Mouse (Mus musculus) urinary bladder, postnatal 10 days (tissue): ENCODE data around the gene Ephx4.

ENCODE experiments used
- DNase-seq: peaks from one replicate; pipeline ENCODE4 v3.0.0; 2022; ENCODE audit warnings: low spot score

Ephx4 gene

GRCm38 (mm10) chr5:107434001-107434400, 31.5 kb downstream of the Ephx4 start:
- no peak for DNase-seq

DNA sequence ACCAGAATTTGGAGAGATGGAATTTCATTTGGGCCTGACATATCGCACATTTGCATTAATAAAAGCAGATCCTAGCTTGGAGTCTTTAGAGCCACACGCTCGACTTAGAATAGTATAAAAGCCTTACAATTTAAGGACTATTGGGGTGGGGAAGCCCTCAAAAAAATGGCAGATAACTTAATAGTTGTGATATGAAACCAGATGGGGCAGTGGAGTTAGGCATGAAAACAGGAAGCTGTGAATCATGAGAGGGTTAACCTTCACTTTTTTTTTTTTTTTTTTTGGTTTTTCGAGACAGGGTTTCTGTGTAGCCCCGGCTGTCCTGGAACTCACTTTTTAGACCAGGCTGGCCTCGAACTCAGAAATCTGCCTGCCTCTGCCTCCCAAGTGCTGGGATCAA, 33.6 kb downstream of the Ephx4 start:
- no peak for DNase-seq

GRCm38 (mm10) chr5:107436587-107437209, 34.2 kb downstream of the Ephx4 start:
- no peak for DNase-seq

DNA sequence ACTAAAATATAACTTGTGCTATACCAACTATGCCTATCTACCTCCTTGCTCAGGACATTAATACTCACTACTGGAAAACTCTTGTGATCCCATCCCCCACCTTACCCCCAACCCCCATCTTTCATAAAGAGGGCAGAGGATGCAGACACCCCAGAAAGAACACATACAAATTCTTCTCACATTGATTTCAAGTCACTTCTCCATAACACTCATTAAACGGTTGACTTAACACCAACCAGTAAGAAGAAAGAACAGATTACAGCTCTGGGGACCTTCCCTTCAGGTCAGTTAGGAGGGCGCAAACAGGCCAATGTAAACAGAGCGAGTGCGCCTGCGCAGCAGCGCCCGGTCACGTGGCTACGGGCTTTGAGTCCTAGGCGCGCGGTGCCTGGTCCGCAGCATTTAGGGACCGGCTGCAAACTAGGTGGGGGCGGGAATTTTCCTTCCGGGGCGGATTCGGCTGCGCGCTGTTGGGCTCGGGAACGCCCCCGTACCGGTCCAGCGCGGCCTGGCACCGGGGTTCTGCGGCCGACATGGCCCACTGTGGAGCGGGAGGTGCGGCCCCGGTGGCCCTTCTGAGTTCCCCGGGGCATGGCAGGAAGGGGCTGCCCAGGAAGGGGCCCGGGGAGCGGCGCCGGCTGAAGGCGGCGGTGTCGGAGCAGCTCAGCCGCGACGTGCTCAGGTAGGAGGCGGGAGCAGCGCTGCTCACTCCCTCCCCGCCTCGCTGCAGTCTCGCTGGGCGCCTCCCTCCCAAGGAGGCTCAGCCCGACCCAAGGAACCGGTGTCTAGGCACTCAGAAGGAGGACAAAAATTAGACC, 35.1 kb downstream of the Ephx4 start, which contains the start of gene Btbd8:
Btbd8 (plus strand) TSS at position 534 of the 818 bp plus-strand sequence.
- peak; percentile 67 for DNase-seq

DNA sequence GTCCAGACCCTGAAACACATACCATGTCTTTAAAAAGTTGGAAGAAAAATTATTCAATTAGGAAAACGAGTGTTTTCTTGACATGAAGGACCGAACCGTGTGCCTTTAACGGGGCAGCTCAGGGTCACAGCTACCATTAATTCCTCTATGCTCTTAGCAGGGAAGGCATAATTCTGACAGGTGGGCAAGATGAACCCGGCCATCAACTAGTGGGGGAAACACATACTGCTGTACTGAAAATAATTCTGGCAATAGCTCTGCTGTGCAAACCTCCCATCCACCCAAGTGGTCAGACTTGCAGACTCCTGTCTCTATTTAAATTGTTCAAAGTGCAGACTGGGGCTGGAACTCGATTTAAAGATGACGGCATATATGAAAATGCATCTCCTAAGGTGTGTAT, 35.8 kb downstream of the Ephx4 start:
- DNase-seq, result no peak

DNA sequence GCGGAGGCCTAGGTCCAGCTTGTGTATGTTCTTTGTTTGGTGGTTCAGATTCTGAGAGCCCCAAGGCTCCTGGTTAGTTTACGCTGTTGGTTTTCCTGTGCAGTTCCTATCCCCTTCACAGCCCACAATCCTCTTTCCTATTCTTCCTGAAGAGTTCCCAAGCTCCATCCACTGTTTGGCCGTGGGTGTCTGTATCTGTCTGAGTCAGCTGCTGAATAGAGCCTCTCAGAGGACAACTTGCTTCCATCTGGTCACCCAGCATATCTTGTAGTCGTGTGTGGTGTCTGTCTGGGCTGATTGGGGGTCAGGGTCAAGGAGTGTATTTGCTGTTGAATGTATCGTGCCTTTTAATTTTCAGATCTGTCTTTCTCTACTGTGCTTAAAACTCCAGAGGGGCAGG, 39.3 kb downstream of the Ephx4 start:
- DNase-seq, result no peak

- no peak for DNase-seq
Observed at GRCm38 (mm10) chr5:107444251-107444650, 41.7 kb downstream of the Ephx4 start.

GRCm38 (mm10) chr5:107447977-107448376, 45.4 kb downstream of the Ephx4 start:
- no peak for DNase-seq

DNA sequence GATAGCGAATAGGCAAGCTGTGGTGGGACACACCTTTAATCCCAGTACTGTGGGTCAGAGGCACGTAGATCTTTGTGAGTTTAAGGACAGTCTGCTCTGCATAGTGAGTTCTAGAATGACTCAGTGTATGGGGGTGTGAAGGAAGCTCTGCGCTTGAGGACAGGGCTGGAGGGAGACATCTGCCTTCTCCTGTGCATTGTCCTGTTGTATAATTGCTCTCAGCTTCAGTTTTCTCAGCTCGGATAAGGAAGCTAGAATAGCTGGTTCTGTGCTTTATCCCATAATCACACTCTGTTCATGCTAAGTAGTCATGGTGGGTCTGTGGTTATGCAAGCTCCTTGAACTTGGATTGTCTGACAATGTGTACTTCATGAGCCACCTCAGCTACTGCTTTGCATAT, 46.2 kb downstream of the Ephx4 start:
- no peak for DNase-seq

DNA sequence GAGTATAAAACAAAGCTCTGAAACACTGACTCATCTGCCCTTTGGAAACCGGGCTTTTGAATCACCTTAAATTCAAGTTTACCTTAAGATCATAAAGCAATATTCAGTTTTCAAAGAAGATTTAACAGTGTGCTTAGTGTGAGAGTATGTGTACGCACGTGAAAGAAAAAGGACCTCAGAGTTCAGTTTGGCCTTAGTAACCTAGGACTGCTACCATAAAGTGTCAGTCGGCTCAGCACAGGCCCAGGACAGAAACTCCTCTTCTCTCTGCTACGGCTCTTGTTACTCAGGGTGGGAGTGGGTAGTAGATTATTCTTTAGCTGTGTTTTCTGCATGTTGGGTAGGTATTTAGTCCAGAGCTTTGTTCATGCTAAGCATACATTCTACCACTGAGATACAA, 47.1 kb downstream of the Ephx4 start:
- no peak for DNase-seq

DNA sequence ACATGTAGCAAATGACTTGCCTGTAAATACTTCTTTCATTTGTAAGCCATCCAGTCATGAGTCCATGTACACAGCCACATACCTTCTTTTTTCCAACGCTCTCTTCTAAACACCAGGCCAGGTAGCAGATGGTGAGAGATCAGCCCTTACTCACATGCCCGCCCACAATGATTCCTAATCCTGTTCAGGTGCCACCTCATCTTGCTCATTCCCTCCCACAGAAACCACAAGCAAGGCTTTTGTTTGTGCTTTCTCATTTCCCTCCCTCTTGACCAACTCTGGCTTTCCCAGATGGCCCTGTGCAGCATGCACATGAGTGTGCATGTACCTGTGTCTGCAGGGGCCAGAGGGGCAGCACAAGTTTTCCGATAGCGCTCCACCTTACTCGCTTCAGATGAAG, 47.8 kb downstream of the Ephx4 start:
- DNase-seq, result no peak

DNA sequence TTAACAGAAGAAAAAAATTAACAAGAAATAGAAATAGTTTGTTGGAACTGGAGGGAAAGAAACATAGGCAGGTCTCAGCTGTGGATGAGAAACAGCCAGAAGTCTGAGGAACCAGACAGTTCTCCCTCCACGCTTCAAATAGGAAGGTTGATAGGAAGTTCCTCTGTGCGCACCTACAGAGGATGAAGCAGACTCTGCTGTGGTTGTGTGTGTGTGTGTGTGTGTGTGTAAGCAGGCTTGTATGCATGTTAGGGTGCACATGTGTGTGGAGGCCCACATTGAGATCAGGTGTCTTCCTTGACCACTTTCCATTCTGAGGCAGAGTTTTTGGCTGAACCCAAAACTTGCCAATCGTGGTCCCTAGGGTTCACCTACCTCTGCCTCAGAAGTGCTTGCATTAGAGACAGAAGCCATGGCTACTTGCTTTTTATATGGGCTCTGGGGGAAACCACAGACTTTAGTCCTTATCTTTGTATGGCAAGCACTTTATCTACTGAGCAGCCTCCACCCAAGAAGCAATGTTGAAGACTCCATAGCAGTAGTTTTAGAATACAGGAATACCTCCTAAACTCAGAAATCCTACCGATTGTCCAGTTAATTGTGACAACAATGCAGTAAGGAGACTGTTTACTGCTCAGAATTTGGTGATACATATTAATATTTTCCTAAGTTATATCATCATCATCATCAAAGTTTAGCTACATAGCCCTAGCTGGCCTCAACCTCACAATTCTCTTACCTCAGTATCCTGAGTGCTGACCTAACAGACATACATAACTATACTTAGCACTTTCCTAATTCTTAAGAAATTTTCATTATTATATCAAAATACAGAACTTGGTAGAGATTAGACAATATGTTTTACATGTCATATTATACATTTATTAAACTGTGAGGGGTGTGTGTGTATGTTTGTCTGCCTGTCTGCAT, 59.9 kb downstream of the Ephx4 start:
- no peak for DNase-seq

- no peak for DNase-seq
Observed at GRCm38 (mm10) chr5:107466501-107466900, 64.0 kb downstream of the Ephx4 start.

DNA sequence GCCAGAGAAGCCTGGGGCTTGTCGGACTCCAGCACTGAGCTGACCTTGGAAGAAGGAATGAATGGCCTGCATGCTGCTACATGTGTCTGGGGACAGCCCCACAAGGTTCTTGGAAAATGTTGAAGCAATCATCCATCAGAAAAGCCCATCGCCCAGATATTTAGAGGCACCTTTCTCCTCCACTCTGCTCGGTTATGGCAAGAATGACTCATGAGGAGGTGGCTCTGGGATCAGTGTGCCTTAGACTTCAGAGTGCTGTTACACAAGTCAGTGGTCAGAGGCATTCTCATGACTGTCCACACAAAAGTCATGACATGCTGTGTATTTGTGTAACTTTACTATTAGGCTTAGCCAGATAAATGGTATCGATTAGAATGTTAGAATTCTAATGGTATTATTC, 64.6 kb downstream of the Ephx4 start:
- no peak for DNase-seq

- DNase-seq, result no peak
Observed at GRCm38 (mm10) chr5:107470600-107471329, 68.2 kb downstream of the Ephx4 start.
